Mouse (Mus musculus) mouse embryonic stem cell (cell line): ENCODE measurements at regions not wholly inside any gene's neighbourhood (a gene's known extent, or its start where the extent isn't known, plus 50 kb on each side); places are given as distances from the start of the nearest gene placed in this dataset.

ENCODE experiments used
- in situ Hi-C, 2 experiments: fragments of 300-500 bp; cut with MboI; formaldehyde crosslinking; loops; 1 replicate in 1 of 2; 3 replicates in 1 of 2; pipeline ENCODE4 v1.14.3; 2019 to 2020; ENCODE audit warnings: low sequenced_read_pairs in 2 of 2, low pct_unique_long_range_greater_than_20kb in 1 of 2, mixed read lengths in 1 of 2; ENCODE audit not compliant: unreplicated experiment in 1 of 2

DNA sequence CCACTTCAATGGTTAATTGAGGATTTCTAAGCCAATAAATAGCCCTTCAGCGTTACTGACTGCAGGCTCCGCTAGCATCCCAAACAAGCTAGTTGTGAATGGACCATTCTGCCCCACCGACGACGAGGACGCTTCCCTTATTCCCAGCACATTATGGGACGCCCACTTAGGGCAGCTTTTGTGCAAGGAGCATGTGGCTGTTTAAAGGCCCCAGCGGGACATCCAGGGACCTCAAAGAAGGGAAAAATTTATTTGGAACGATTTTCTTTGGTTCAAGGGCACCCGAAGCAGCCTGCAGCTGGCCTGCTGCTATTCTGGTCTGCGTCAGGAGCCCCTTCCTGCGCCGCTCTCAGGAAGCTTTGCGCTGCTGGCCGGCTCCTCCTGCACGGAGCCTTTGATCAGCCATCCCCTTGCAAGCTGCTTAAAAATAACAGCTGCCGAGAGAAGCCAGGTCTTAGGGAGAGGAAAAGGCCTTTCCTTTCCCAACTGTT is 172.6 kb upstream of the Gm5148 start:
- in situ Hi-C loops = no loop called here

DNA sequence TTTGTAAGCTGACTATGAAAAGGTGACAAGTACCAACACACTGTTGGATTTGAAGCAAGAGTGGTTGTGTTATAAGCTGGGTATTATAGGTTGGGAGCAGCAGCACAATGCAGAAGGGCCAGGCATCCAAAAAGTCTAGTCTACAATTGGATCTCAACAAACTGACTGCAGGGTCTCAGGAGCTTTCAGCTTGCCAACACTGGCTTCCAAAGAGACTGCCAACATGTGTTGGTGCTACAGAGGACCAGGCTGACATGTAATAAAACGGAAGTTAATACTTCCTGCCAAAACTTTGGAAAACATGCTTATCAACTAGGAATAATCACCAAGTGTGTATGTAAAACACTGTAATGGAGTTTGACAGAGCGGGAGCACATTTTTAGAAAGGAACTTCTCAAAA is 170.3 kb upstream of the Gm5148 start:
- in situ Hi-C loops = no loop called here

DNA sequence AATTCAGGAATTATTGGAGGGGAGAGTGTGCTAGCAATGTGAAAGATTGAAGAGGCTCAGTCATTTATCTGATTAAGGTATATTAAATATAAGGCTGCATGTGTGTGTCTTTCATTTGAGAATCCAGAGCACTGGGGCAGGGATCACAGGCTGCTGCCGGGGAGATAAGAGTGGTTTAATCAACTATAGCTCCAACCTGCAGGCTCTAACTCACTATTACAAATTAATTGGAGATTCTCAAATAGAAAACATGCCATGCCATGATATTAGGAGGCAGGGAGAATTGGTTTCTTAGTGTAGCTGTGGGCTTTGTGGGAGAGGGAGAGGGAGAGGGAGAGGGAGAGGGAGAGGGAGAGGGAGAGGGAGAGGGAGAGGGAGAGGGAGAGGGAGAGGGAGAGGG is 165.9 kb upstream of the Gm5148 start:
- in situ Hi-C loops = no loop called here

DNA sequence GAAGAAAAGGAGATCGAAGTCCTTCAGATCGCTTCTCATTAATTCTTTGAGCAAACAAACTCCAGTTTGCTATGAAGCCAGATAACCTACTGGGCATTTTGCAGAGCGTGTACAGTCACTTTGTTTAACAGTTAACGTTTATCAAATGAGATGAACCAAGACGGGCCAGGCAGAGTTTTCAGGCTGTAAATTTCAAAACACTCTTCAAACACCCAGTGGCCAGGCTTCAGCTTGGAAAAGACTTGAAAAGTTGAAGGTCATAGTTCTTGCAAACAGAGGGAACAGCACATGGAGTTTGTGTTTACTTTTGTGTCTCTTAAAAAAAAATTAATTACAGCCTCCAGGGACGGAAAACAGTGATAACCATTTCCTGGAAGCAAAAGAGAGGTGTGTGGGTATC is 164.2 kb upstream of the Gm5148 start:
- in situ Hi-C loops = no loop called here

DNA sequence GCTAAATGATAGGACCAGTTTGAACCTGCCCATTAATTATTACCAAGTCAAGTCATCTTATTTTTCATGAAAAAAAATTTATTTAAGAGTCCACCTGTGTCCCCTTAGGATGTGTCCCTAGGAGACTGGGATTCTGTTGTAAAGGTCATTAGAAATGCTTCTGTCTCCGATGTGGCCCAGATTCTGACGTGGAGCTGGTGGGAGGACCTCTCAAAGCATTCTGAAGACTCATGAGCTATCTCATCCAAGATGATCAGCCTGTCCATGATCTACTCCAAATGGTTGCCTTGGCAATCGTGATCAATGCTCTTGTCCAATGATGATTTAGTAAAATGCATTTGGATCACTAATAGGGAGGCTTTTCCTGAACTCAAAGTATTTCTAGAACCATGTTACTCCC is 163.4 kb upstream of the Gm5148 start:
- in situ Hi-C loops = no loop called here

DNA sequence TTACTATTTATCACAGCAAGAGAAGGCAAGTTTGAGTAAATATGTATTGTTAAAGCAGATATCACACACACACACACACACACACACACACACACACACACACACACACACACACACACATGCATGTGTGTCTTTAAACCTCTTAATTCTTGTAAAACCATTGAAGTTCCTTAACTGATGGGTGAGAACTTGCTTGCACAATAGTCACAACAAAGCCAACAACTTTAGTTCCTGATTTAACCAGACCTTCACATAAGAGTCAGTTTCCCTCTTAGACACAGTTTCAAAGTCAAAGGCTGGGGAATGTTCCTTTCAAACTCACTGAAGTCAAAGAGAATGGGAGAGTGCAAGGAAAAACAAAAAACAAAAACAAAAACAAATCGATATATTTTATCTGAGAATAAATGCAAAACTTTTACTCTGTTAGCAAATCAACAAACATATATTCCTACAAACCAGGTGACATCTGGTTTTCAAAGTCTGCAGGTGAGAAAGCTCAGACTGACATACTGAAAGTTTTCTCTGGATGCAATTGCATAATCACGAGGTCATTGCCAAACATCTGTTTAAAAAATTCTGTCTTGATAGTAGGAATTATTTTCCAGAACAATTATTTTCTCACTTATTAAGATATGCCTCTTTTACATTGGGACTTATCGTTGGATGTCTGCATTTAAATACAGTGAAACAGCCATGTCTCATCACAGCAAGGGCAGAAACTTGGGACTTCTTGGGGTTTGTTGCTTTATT is 162.6 kb upstream of the Gm5148 start:
- in situ Hi-C loops = no loop called here

DNA sequence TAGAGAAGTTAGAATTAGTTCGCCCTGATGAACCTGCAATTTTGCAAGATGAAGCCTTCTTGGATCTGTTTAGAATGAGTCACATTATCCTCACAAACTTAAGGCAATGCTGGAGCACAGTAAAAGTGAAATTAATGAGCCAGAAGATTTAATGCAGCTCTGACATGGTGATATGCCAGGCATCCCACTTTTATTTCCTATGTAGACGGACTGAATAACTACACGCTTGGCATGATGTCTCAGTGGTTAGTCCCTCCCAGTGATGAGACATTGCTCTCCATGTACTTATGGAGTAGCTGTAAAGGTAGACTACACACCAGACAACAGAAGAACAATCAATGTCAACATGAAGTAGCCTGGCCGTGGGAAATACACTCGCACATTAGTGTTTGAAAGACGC is 161.5 kb upstream of the Gm5148 start:
- in situ Hi-C loops = no loop called here

DNA sequence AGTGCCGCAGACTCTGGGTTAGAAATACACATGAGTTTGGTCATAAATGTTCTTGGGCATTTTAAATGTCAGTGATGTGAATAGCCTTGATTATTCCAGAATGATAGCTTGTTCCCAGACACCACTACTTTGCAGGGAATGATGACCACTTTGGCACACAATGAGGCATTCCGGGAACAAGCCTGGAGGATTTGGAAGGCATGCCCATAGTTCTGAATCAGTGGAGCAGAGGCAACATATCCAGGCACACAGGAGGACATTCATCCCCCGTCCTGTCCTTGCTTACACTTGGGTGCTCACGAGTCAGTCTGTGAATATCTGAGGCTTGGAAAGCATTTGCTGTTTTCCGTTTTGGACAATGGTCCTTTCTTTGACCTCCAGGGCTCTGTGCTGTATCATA is 158.1 kb upstream of the Gm5148 start:
- in situ Hi-C loops = no loop called here

DNA sequence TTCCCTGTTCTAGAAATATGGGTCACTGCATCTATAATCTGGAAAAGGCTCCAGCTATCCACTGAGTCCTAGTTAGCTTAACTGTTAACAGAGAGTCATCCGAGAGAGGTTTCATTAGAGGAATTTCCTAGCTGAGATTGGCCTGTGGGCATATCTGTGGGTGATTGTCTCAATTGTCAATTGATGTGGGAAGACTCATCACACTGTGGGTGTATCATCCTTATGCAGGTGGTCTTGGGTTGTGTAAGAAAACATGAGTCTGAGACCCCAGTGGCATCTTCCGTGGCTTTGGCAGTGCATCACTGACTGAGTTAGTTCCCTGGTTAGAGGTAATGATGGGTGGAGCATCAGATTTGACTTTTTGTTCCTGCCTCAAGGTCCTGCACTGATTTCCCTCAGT is 156.7 kb upstream of the Gm5148 start:
- in situ Hi-C loops = no loop called here

DNA sequence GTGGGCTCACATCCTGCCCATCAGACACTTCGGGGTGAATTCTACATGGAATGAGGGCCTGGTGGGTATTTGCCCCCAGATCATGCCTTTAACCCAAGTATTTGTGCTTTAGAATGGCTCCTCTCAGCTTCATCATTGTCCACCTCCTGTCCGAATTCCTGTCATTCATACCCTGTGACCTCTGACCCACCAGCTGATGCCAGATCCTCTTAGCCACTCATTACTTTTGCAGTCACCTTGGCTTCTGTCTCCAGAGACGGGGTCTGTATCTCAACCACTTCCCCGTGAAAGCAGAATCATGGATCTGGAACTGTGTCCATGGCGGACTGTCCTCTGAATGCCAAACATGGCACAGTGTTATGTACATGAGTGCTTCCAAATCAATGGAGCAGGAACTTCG is 154.8 kb upstream of the Gm5148 start:
- in situ Hi-C loops = no loop called here

DNA sequence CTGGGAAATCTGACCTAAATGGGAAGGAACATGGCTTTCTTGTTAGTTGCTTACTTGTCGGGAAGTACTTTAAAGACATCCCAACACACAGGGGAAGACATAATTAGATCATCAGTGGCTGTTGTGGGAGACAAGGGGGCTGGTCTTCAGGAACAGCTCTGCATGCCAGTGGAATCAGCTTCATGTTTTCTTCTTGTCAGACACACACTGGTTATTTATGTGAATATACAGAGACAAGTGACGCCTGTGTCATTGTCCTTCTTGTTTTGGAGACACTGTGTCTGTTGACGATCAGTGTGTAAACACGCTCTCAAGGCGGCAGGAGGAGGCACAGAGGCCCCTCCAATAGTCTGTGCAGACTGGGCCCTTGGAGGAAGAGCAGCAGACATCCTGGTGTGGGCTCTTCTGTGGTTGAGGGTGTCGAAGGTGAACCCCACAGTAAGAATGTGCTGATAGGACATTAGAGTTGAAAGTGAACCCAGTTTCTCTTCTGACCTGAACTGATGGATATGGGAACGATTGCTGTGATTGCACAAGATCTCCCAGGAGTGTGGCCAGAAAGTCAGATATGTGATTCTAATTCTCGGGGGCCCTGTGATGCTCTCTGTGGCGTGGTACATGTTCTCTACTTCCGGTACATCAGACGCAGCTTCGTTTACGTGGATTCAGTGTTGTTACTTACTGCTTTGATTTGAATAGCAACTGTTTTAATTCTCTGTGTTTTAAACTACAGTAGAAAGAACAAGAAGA is 151.9 kb upstream of the Gm5148 start:
- in situ Hi-C loops = no loop called here

DNA sequence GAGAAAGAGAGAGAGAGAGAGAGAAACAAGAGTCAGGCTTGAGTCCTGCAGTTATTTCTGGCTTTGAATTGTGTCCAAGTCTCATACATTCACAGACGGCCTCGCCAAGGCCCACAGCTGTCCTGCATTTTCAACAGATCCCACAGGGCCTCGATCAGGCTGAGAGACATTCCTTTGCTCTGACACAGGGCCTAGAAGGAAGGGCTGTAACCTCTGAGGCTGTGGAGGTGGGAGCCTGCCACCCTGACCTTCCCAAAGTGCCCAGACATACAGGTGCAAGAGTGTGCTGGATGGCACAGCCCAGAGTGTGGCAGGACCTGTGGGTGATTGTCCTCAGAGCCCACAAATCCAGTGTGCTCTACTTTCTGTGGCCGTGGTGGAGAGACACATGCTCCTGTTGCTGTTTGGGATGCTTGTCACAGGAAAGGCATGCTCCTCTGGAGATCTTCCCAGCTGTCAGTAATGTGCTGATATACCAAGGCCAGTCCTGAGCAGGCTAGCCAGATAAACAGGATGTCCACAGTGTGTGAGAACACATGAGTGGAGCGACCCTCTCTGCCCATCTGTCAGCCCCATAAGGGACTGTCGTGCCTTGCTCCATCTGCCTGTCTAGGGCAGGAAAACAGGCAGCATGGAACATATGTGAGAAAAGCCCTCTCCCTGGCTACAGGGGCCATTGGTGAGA is 151.2 kb upstream of the Gm5148 start:
- in situ Hi-C loops = no loop called here

DNA sequence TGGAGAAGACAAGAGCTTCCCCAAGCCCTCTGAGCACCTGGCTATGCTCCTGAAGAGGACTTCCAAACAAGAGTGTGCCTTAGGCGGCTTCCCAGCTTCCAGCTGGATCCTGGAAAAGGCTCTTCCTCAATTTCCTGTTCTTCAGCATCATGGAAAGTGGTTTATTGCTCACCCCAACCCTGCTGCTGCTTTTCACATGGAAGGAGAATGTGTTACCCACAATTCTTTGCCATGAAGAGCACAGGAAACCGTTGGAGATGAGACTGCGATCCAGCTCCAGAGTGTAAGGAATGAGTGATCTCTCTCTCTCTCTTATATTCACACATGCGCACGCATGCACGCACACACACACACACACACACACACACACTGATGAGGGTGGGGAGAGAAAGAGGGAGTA is 150.6 kb upstream of the Gm5148 start:
- in situ Hi-C loops = no loop called here

DNA sequence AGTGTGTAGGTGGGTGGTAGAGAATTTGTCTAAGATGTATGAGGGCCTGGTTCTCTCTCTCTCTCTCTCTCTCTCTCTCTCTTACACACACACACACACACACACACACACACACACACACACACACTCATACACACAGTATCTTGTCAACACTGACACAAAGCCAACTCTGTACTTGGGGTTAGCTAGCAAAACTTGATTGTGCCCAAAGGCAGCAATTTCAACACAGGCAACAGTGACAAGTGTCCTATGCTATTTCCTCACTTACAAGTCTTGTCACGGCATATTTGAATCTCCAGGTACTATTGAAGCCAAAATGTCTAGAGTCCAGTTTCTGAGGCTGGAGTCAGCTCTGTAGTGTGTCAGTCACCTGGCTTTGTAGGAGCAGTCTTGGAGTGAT is 150.1 kb upstream of the Gm5148 start:
- in situ Hi-C loops = no loop called here

DNA sequence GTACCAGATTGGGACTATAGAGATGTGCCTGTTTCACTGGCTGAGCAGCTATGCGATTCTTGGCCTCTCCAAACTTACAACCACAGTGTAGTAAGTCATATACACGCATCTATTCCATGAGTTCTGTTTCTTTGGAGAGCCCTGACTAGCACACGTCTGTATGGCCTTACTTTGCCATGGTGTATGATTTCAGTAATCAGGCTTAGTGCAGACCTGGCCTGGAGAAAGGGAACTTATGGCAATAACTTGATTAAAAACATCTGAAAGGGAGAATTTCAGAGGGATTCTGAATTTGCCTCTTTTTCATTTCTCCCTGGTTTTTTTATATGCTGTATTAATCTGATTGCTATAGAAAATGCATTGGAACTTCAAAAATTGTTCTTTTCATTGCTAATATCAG is 148.0 kb upstream of the Gm5148 start:
- in situ Hi-C loops = no loop called here

DNA sequence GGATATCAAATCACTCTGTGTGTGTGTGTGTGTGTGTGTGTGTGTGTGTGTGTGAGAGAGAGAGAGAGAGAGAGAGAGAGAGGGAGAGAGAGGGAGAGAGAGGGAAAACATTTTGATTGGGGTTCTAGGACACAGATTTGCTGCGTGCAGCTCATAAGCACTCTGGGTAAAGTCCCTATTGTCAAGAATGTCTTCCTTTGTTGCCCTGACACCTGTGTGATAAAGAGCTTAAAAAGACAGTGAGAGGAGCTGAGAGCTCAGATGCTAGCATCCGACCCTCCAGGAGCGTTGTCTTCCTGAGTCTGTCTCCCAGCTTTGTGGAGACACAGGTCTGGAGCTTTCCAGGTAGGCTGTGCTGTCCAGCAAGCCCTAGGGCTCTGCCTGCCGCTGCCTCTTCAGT is 146.8 kb upstream of the Gm5148 start:
- in situ Hi-C loops = no loop called here

DNA sequence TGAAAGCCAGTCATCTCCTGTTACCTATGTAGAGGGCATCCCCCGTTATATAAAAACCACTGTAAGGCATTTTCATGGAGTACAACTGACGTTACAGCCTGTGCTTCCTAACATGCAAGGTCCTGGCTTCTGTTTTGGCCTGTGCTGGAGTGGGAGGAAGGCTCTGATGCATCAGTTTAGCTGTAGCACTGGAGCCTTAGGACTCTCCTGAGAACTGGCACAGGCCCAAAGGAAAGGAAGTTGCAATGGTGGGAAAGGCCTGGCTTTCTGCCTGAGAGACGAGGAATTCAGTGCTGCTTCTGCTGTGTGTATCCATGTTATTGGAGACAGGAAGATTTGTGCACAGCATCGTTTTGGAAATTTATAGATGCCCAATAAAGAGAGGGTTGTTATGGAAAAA is 144.2 kb upstream of the Gm5148 start:
- in situ Hi-C loops = no loop called here

DNA sequence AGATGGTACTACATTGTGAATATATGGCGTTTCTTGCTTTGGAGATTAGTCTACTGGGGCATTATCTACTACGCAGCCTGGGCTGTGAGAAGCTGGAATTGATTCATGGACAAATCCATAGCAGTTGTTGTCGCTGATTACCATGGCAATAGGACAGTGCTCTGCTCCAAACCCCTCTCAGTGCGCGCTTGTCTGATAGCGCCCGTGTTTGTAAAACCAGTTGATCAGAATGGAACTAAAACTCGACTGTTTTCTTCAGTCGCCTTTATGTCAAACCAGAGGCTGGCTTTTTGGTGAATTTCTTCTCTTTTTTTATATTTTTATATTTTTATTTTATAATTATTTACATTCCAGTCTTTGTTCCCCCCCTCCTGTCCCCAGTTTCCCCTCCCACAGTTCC is 138.5 kb upstream of the Gm5148 start:
- in situ Hi-C loops = no loop called here

DNA sequence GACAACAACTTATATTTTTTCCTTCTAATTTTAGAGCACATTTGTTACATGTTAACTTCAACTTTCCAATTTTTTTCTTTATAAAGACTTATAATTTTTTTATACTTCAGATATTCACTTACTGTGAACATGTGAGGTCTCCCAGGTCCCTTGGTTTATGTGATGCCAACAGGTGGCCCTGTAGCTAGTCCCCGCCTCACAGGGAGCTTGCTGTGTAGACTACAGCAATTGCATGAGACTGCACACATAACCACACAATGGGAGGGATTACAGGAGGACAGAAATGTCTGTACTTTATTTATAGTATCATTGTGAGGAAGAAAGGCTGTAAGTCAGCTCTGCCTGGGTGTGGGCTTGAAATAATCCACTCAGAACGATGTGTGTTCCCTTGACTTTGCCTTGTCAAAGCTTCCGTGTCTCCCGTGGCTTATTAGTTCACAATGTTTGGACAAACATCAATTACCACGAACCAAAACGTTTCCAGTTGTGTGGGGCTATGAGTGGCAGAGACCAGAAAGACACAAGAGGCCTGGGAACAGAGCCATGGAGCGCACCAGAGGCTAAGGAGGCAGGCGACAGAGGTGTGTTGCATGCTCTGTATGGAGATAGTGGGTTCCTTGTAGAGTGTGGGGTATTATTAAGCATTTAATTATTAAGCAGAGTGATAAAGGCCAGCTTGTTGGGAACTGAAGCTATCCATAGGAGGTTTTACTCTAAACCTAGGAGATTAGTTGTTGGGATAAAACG is 136.6 kb upstream of the Gm5148 start:
- in situ Hi-C loops = no loop called here
